Mouse (Mus musculus) myocyte (in vitro differentiated cells): ENCODE measurements around the gene Fam219a.

Source experiments
- E2F4 ChIP-seq: IDR thresholded peaks from one replicate; pipeline ENCODE4 v1.6.1; 2011; ENCODE audit warnings: mild to moderate bottlenecking, control low read depth, moderate library complexity; ENCODE audit not compliant: insufficient read depth
- MAX ChIP-seq: IDR thresholded peaks from one replicate; pipeline ENCODE4 v1.6.1; 2011; ENCODE audit warnings: low read depth, mild to moderate bottlenecking, control low read depth

DNA sequence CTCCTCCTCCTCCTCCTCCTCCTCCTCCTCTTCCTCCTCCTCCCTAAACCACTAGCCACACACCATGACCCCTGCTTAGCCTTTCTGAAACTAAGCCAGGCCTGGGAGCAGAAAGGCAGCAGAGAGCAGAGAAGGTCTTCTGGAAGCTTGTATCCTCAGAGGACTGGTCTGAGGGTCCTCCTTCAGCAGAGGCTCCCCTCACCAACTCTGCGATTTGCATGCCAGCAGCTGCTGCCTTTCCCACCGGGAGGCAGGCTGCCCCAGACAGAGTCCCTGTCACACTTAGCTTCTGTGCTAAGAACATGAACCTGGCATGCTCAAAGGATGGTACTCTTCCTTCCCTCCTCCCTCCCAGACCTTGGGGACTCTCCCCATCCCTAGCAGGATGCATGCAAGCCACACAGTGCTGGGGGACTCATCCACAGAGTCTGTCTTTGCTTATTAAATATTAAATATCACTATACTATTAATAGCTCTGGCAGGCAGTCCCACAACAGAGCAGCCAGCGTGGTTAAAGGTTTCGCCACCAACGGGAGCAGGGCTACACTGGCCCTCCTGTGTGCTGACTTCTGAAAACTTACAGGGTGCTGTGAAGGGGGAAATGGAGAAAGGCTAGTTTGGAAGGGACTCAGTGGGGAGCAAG, 12.9 kb downstream of the Fam219a start:
- no peak for TF ChIP-seq MAX
- TF ChIP-seq E2F4, result no peak
